26 mouse cellular contexts compared by ENCODE assay signal in genomic region chr19:55472582-55472981, GRCm38 (mm10).
"Had no signal": no experiment of that assay in that cellular context is flagged by ENCODE, and none has a peak within 500 bp of the region (broad histone marks: within the 10 kb centered on the region; RNA-seq: fewer than 3 reads in every experiment).

No protein-coding gene starts in this region.

- H3K9me3 ChIP-seq: hindbrain, embryonic 10.5 days; hindbrain, embryonic 12.5 days; intestine, embryonic 15.5 days; limb, embryonic 10.5 days; limb, embryonic 12.5 days; liver, embryonic 13.5 days; liver, embryonic 15.5 days had no signal

- H3K36me3 ChIP-seq: hindbrain, embryonic 10.5 days; hindbrain, embryonic 12.5 days; intestine, embryonic 15.5 days; limb, embryonic 10.5 days; limb, embryonic 12.5 days; liver, embryonic 13.5 days; liver, embryonic 15.5 days had no signal

- ATAC-seq: forebrain, embryonic 16.5 days; hindbrain, embryonic 16.5 days; inflammation-experienced regulatory T-cells, adult 6 months; intestine, embryonic 15.5 days; intestine, postnatal 0 days; liver, postnatal 0 days had no signal

- H3K27ac ChIP-seq: gastrocnemius, adult 2 months; hindbrain, embryonic 10.5 days; hindbrain, embryonic 12.5 days; hindbrain, embryonic 14.5 days; intestine, embryonic 15.5 days; layer of hippocampus, adult 2 months; left cerebral cortex, adult 2 months; limb, embryonic 10.5 days; limb, embryonic 12.5 days; liver, embryonic 13.5 days; liver, embryonic 15.5 days had no signal

- H3K4me2 ChIP-seq: hindbrain, embryonic 12.5 days; hindbrain, embryonic 14.5 days; intestine, embryonic 15.5 days; limb, embryonic 12.5 days; liver, embryonic 11.5 days; liver, embryonic 13.5 days; liver, embryonic 15.5 days had no signal

- H3K4me3 ChIP-seq: gastrocnemius, adult 2 months; hindbrain, embryonic 10.5 days; hindbrain, embryonic 12.5 days; intestine, embryonic 15.5 days; layer of hippocampus, adult 2 months; left cerebral cortex, adult 2 months; limb, embryonic 10.5 days; limb, embryonic 12.5 days; liver, embryonic 13.5 days; liver, embryonic 15.5 days had no signal

- H3K27me3 ChIP-seq: hindbrain, embryonic 12.5 days; intestine, embryonic 15.5 days; limb, embryonic 12.5 days; liver, embryonic 13.5 days; liver, embryonic 15.5 days had no signal

- H3K9ac ChIP-seq: hindbrain, embryonic 12.5 days; hindbrain, embryonic 14.5 days; intestine, embryonic 15.5 days; limb, embryonic 12.5 days; liver, embryonic 13.5 days; liver, embryonic 15.5 days; liver, postnatal 0 days had no signal

- DNase-seq: gastrocnemius, adult 2 months; gastrocnemius, postnatal 10 days; gastrocnemius, postnatal 25 days; heart, postnatal 10 days; kidney, adult 18-20 months; kidney, adult 8-10 months; kidney, postnatal 10 days; kidney, postnatal 25 days; kidney, postnatal 4 days; liver; liver, embryonic 13.5 days; liver, postnatal 0 days had no signal
